Mouse (Mus musculus): ENCODE measurements around the gene Nupr1. TPM values are rescaled to one million over a fixed set of nuclear protein-coding genes. Genes with fewer than 3 reads are reported as not detected.
A peak's percentile ranks its signal among the peaks of the same experiment; 100 is the strongest.

Gene Nupr1
- total and polyA plus RNA-seq, 3 experiments: 1.8 to 11.0 TPM; not detected in 1

- TF ChIP-seq GATA1 (IDR thresholded peaks at IDR 0.05; ENCODE audit: low read depth, low read length) (0 out of 2 replicates have a peak, but pooled peaks have one; percentile 32), USF2 (IDR thresholded peaks at IDR 0.05; ENCODE audit: borderline replicate concordance in 1 of 2, insufficient read depth in 1 of 2, low read depth in 1 of 2, low read length in 2 of 2) (no peak), TBP (IDR thresholded peaks at IDR 0.05; ENCODE audit: low read depth, low read length) (no peak), ZNF384 (IDR thresholded peaks at IDR 0.05; ENCODE audit: low read depth, low read length) (no peak)
These were observed 4.7 kb upstream of the Nupr1 start (continued) for GRCm38 (mm10) chr7:126635375-126635774.

DNA sequence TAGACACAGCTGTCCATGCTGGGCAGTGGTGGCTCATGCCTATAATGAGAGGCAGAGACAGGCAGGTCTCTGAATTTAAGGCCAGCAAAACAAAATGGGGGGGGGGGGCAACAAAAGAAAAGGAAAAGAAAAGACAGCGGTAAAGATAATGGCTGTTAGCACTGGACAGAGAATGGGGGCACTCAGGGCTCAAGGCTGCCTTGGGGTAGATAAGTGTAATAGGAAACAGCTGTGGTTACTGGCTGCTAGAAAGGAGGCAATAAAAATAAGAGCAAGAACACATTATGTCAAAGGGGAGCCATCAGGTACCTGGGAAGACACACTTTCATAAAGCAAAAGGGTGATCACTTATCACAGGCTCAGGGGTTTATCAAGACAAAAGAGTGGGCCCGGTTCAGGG lies 1.8 kb upstream of the Nupr1 start:
- Histone ChIP-seq H3K9me3 (replicated peaks; ENCODE audit: insufficient read depth, low read length) (no peaks in the 10 kb centered on the region), H3K27me3 (ENCODE audit: control insufficient read depth in 1 of 2, insufficient read depth in 2 of 2, low read length in 2 of 2) (no peaks in the 10 kb centered on the region), H3K4me3 (ENCODE audit: control insufficient read depth in 1 of 2, insufficient read depth in 1 of 2, low read depth in 2 of 2, low read length in 2 of 2) (peak overlapping the region in 1 of 2 experiments; percentile 26; a peak in 1 of 4 replicates), H3K79me2 (ENCODE audit: control insufficient read depth, insufficient read depth, low read length, poor library complexity) (no peaks in the 10 kb centered on the region), H3K36me3 (ENCODE audit: control insufficient read depth in 1 of 2, insufficient read depth in 2 of 2, low read length in 2 of 2) (peaks cover 0 to 20% of the 10 kb centered on the region in 2 experiments; a peak in 2 of 4 replicates), H3K9ac (ENCODE audit: control insufficient read depth, low read depth, low read length, poor library complexity, severe bottlenecking) (peak overlapping the region; percentile 13; the same call in 1 of the 2 replicates), H3K4me1 (ENCODE audit: control insufficient read depth in 1 of 2, insufficient read depth in 2 of 2, low read length in 2 of 2) (peaks cover 24 to 32% of the 10 kb centered on the region in 2 experiments), H3K27ac (ENCODE audit: control insufficient read depth, low read depth, low read length) (peak overlapping the region; percentile 38)
- peak; percentile 55 for DNase-seq (ENCODE audit: low read depth, low spot score)
- TF ChIP-seq SMC3 (IDR thresholded peaks at IDR 0.05; ENCODE audit: low read depth, low read length): 0 out of 2 replicates have a peak, but pooled peaks have one; percentile 1
- no peak for TF ChIP-seq NELFE (IDR thresholded peaks at IDR 0.05; ENCODE audit: low read depth, low read length)
- TF ChIP-seq MYB (IDR thresholded peaks at IDR 0.05; ENCODE audit: low read depth, low read length): peak; percentile 73
- 0 out of 2 replicates have a peak, but pooled peaks have one; percentile 34 for TF ChIP-seq MXI1 (IDR thresholded peaks at IDR 0.05; ENCODE audit: low read depth, low read length)
- TF ChIP-seq MAZ (IDR thresholded peaks at IDR 0.05; ENCODE audit: low read depth, low read length): peak; percentile 85
- TF ChIP-seq SIN3A (IDR thresholded peaks at IDR 0.05; ENCODE audit: low read length): peak; percentile 75
- peak; percentile 66 for TF ChIP-seq RCOR1 (IDR thresholded peaks at IDR 0.05; ENCODE audit: low read depth, low read length)
- no peak for TF ChIP-seq MAX (IDR thresholded peaks at IDR 0.05; ENCODE audit: low read length)
- TF ChIP-seq GATA1 (IDR thresholded peaks at IDR 0.05; ENCODE audit: low read depth, low read length): peak; percentile 84
- TF ChIP-seq EP300 (IDR thresholded peaks at IDR 0.05; ENCODE audit: low read depth in 1 of 2, low read length in 2 of 2): peak; percentile 88 to 89
- peak; percentile 93 for TF ChIP-seq TCF12 (IDR thresholded peaks at IDR 0.05; ENCODE audit: low read depth, low read length)
- no peak for TF ChIP-seq ELF1 (IDR thresholded peaks at IDR 0.05; ENCODE audit: low read depth, low read length)
- TF ChIP-seq TAL1 (IDR thresholded peaks at IDR 0.05; ENCODE audit: low read length): peak; percentile 88
- TF ChIP-seq BHLHE40 (IDR thresholded peaks at IDR 0.05; ENCODE audit: borderline replicate concordance, low read depth, low read length): peak; percentile 58; the same call in 1 of the 2 replicates
- peak; percentile 97 for TF ChIP-seq ETS1 (IDR thresholded peaks at IDR 0.05; ENCODE audit: low read depth, low read length)

GRCm38 (mm10) chr7:126629915-126630314 lies 746 bp downstream of the Nupr1 start:
- Histone ChIP-seq H3K4me1 (ENCODE audit: control insufficient read depth in 1 of 2, insufficient read depth in 2 of 2, low read length in 2 of 2) (peaks cover 21 to 37% of the 10 kb centered on the region in 2 experiments), H3K9me3 (replicated peaks; ENCODE audit: insufficient read depth, low read length) (no peaks in the 10 kb centered on the region), H3K9ac (ENCODE audit: control insufficient read depth, low read depth, low read length, poor library complexity, severe bottlenecking) (no peak overlapping the region), H3K79me2 (ENCODE audit: control insufficient read depth, insufficient read depth, low read length, poor library complexity) (no peaks in the 10 kb centered on the region), H3K27ac (ENCODE audit: control insufficient read depth, low read depth, low read length) (no peak overlapping the region), H3K27me3 (ENCODE audit: control insufficient read depth in 1 of 2, insufficient read depth in 2 of 2, low read length in 2 of 2) (no peaks in the 10 kb centered on the region), H3K36me3 (ENCODE audit: control insufficient read depth in 1 of 2, insufficient read depth in 2 of 2, low read length in 2 of 2) (peaks cover 0 to 19% of the 10 kb centered on the region in 2 experiments; a peak in 2 of 4 replicates), H3K4me3 (ENCODE audit: control insufficient read depth in 1 of 2, insufficient read depth in 1 of 2, low read depth in 2 of 2, low read length in 2 of 2) (no peak overlapping the region)
- DNase-seq (ENCODE audit: low read depth, low spot score): no peak
- TF ChIP-seq CHD2 (IDR thresholded peaks at IDR 0.05; ENCODE audit: low read length) (no peak), MAZ (IDR thresholded peaks at IDR 0.05; ENCODE audit: low read depth, low read length) (no peak), NELFE (IDR thresholded peaks at IDR 0.05; ENCODE audit: low read depth, low read length) (no peak), MAX (IDR thresholded peaks at IDR 0.05; ENCODE audit: low read length) (no peak), POLR2AphosphoS5 (IDR thresholded peaks at IDR 0.05; ENCODE audit: borderline replicate concordance, low read depth, low read length) (no peak), SMC3 (IDR thresholded peaks at IDR 0.05; ENCODE audit: low read depth, low read length) (no peak), TAL1 (IDR thresholded peaks at IDR 0.05; ENCODE audit: low read length) (no peak), HCFC1 (IDR thresholded peaks at IDR 0.05; ENCODE audit: low read depth, low read length) (no peak), EP300 (IDR thresholded peaks at IDR 0.05; ENCODE audit: low read depth in 1 of 2, low read length in 2 of 2) (no peak), ZNF384 (IDR thresholded peaks at IDR 0.05; ENCODE audit: low read depth, low read length) (no peak), MYB (IDR thresholded peaks at IDR 0.05; ENCODE audit: low read depth, low read length) (no peak), USF1 (IDR thresholded peaks at IDR 0.05; ENCODE audit: low read depth, low read length) (no peak), UBTF (IDR thresholded peaks at IDR 0.05; ENCODE audit: borderline replicate concordance, insufficient read depth, low read depth, low read length) (no peak), POLR2AphosphoS2 (IDR thresholded peaks at IDR 0.05; ENCODE audit: low read length) (no peak), NRF1 (IDR thresholded peaks at IDR 0.05; ENCODE audit: insufficient read depth, low read depth, low read length, poor library complexity, severe bottlenecking) (no peak), JUND (IDR thresholded peaks at IDR 0.05; ENCODE audit: low read depth, low read length) (no peak), MAFK (IDR thresholded peaks at IDR 0.05; ENCODE audit: borderline replicate concordance, low read depth, low read length) (no peak), ZKSCAN1 (IDR thresholded peaks at IDR 0.05; ENCODE audit: low read depth, low read length) (no peak)

All from MEL (cell line).